Mouse (Mus musculus) E14TG2a.4 (cell line): ENCODE data around the gene Foxi3.

Experiments
- CTCF ChIP-seq: conservative IDR thresholded peaks from 2 replicates; pipeline ENCODE4 v1.5.1; 2014; ENCODE audit warnings: low read length
- NANOG ChIP-seq: IDR thresholded peaks from 2 replicates; pipeline ENCODE4 v1.6.1; 2014; ENCODE audit warnings: borderline replicate concordance, low read length, mixed read lengths
- POU5F1 ChIP-seq: IDR thresholded peaks from 2 replicates; pipeline ENCODE4 v1.6.1; 2014; ENCODE audit warnings: low read length, borderline replicate concordance

- TF ChIP-seq CTCF = no peak
- TF ChIP-seq POU5F1 = no peak
- no peak for TF ChIP-seq NANOG
Measured at GRCm38 (mm10) chr6:70909572-70909971, 46.8 kb upstream of the Foxi3 start.
